Mouse (Mus musculus) kidney, adult 2 months (tissue): Measurements from ENCODE around the gene Mlxip. TPM values are rescaled to one million over a fixed set of nuclear protein-coding genes. Genes with fewer than 3 reads are reported as not detected.

Experiments
- DNase-seq: peaks from one replicate; pipeline ENCODE4 v3.0.0; 2021
- H3K27ac ChIP-seq: fragments of 200-500 bp; 2 replicates; pipeline ENCODE4 v1.5.1; 2012; ENCODE audit warnings: low read depth, low read length, control low read depth, inconsistent platforms; ENCODE audit not compliant: insufficient read depth
- H3K27me3 ChIP-seq: fragments of 200-500 bp; replicated peaks from 2 replicates; pipeline ENCODE4 v1.6.1; 2012; ENCODE audit warnings: mild to moderate bottlenecking, moderate library complexity, low read length, inconsistent platforms; ENCODE audit not compliant: control insufficient read depth, insufficient read depth
- H3K36me3 ChIP-seq: fragments of 200-500 bp; 2 replicates; pipeline ENCODE4 v1.6.1; 2012; ENCODE audit warnings: mild to moderate bottlenecking, moderate library complexity, low read length, inconsistent platforms; ENCODE audit not compliant: control insufficient read depth, insufficient read depth
- H3K4me1 ChIP-seq: fragments of 200-500 bp; 2 replicates; pipeline ENCODE4 v1.6.1; 2011; ENCODE audit warnings: low read length; ENCODE audit not compliant: control insufficient read depth, insufficient read depth
- H3K4me3 ChIP-seq: fragments of 200-500 bp; 2 replicates; pipeline ENCODE4 v1.5.1; 2011; ENCODE audit warnings: mild to moderate bottlenecking, low read depth, low read length, control low read depth; ENCODE audit not compliant: insufficient read depth
- CTCF ChIP-seq: fragments of 200-500 bp; conservative IDR thresholded peaks from 2 replicates; pipeline ENCODE4 v1.5.1; 2011; ENCODE audit warnings: low read depth, mild to moderate bottlenecking, control low read depth, low read length, moderate library complexity, mixed read lengths; ENCODE audit not compliant: insufficient read depth, insufficient read length
- POLR2A ChIP-seq: fragments of 200-500 bp; IDR thresholded peaks from one replicate; pipeline ENCODE4 v1.6.1; 2011; ENCODE audit warnings: low read depth, low read length, control low read depth
- WGBS: fragments of 180-500 bp; shearing (Covaris S2); methylation state at CpG from one replicate; pipeline ENCODE4 v1.1.7; 2018; 5-methylcytosine and 5-hydroxymethylcytosine counted together
- polyA plus RNA-seq: library from polyadenylated mRNA; depleted of rRNA; stranded (reverse); fragments of >200 nt; gene quantifications from 2 replicates; pipeline ENCODE4 v1.2.3, GENCODE M21; 2012

The Mlxip gene
- polyA plus RNA-seq, 1 experiment, result 20.4 TPM

- no peak for DNase-seq
- WGBS, result 94% methylated on average over 8 of the region's 8 CpGs
Observed at GRCm38 (mm10) chr5:123382686-123383085, 11.9 kb upstream of the Mlxip start.

GRCm38 (mm10) chr5:123388452-123388851 is 6.1 kb upstream of the Mlxip start:
- Histone ChIP-seq H3K27me3 (no peaks in the 10 kb centered on the region), H3K4me3 (no peak overlapping the region), H3K4me1 (peaks cover 3% of the 10 kb centered on the region; the same call in 1 of the 2 replicates), H3K27ac (no peak overlapping the region), H3K36me3 (no peaks in the 10 kb centered on the region)
- WGBS, result 63% methylated on average over 3 of the region's 3 CpGs
- TF ChIP-seq CTCF (no peak), POLR2A (no peak)
- no peak for DNase-seq

More at GRCm38 (mm10) chr5:123382686-123383085, 11.9 kb upstream of the Mlxip start:
- Histone ChIP-seq H3K36me3 (no peaks in the 10 kb centered on the region), H3K4me3 (no peak overlapping the region), H3K27ac (no peak overlapping the region), H3K4me1 (no peaks in the 10 kb centered on the region), H3K27me3 (no peaks in the 10 kb centered on the region)
- TF ChIP-seq POLR2A, result no peak
- no peak for TF ChIP-seq CTCF

- no peak for TF ChIP-seq POLR2A
- no peak for TF ChIP-seq CTCF
- WGBS, result 26% methylated on average over 17 of the region's 17 CpGs
- Histone ChIP-seq H3K27ac (no peak overlapping the region), H3K4me3 (no peak overlapping the region), H3K27me3 (no peaks in the 10 kb centered on the region), H3K36me3 (no peaks in the 10 kb centered on the region), H3K4me1 (peaks cover 8% of the 10 kb centered on the region; the same call in 1 of the 2 replicates)
- DNase-seq, result no peak
Observed at GRCm38 (mm10) chr5:123390536-123391441, 3.8 kb upstream of the Mlxip start.

GRCm38 (mm10) chr5:123391442-123391809 is 3.2 kb upstream of the Mlxip start:
- H3K27ac ChIP-seq, result no peak overlapping the region
- H3K36me3 ChIP-seq, result no peaks in the 10 kb centered on the region
- TF ChIP-seq CTCF (no peak), POLR2A (no peak)
- WGBS, result 21% methylated on average over 5 of the region's 5 CpGs
- H3K27me3 ChIP-seq, result no peaks in the 10 kb centered on the region
- no peak for DNase-seq
- H3K4me3 ChIP-seq, result no peak overlapping the region
- peaks cover 8% of the 10 kb centered on the region; the same call in 1 of the 2 replicates for H3K4me1 ChIP-seq

GRCm38 (mm10) chr5:123393786-123394302 is 754 bp upstream of the Mlxip start:
- no peak for TF ChIP-seq POLR2A
- TF ChIP-seq CTCF, result no peak
- H3K27me3 ChIP-seq, result no peaks in the 10 kb centered on the region
- DNase-seq, result peak; percentile 64
- WGBS, result 22% methylated on average over 5 of the region's 5 CpGs
- peaks cover 25% of the 10 kb centered on the region for H3K4me1 ChIP-seq
- H3K4me3 ChIP-seq, result peak overlapping the region; percentile 95
- H3K27ac ChIP-seq, result peak overlapping the region; percentile 62
- no peaks in the 10 kb centered on the region for H3K36me3 ChIP-seq

GRCm38 (mm10) chr5:123394957-123395881 is 621 bp downstream of the Mlxip start:
- Histone ChIP-seq H3K4me3 (peak overlapping the region; percentile 95), H3K36me3 (no peaks in the 10 kb centered on the region), H3K27ac (peak overlapping the region; percentile 18), H3K4me1 (peaks cover 25% of the 10 kb centered on the region), H3K27me3 (no peaks in the 10 kb centered on the region)
- peak; percentile 25 for DNase-seq
- under 1% methylated on average over 64 of the region's 65 CpGs for WGBS
- no peak for TF ChIP-seq POLR2A
- no peak for TF ChIP-seq CTCF
